Mouse (Mus musculus): Measurements from ENCODE around the gene Rnf167. TPM values are rescaled to one million over a fixed set of nuclear protein-coding genes. Genes with fewer than 3 reads are reported as not detected.

The Rnf167 gene
- polyA plus RNA-seq, 1 experiment from 2014 or later, result 73.2 TPM

- H3K36me3 ChIP-seq (ENCODE audit: control insufficient read depth, insufficient read depth, low read length), result peaks cover 14% of the 10 kb centered on the region
- peak within 1 kb of the TSS; percentile 68 to 77 for H3K27ac ChIP-seq (replicated peaks in 1 of 2; ENCODE audit: control insufficient read depth in 1 of 2, insufficient read depth in 1 of 2, low read depth in 2 of 2, low read length in 2 of 2)
- no peak within 1 kb of the TSS for H3K4me2 ChIP-seq (ENCODE audit: low read length)
- no peak for ATAC-seq (ENCODE audit: insufficient number of reproducible peaks, insufficient read depth, low FRiP score, low read depth)
- H3K4me1 ChIP-seq (ENCODE audit: control insufficient read depth in 2 of 2, insufficient read depth in 2 of 2, low read length in 2 of 2), result peaks cover 10 to 11% of the 10 kb centered on the region in 2 experiments
- WGBS, result 0% methylated on average over 5 of the region's 5 CpGs
- H3K27me3 ChIP-seq (ENCODE audit: control insufficient read depth, insufficient read depth, low read length), result no peaks in the 10 kb centered on the region
- H3K9me3 ChIP-seq (ENCODE audit: control insufficient read depth, low read length), result no peaks in the 10 kb centered on the region
- no peak within 1 kb of the TSS for H3K4me3 ChIP-seq (ENCODE audit: control insufficient read depth in 1 of 2, insufficient read depth in 1 of 2, low read depth in 1 of 2, low read length in 2 of 2)
- no peak within 1 kb of the TSS; the same call in 1 of the 2 replicates for H3K9ac ChIP-seq (ENCODE audit: low read length)
These were observed 8.2 kb upstream of the Rnf167 start, which contains the start of gene Gp1ba for GRCm38 (mm10) chr11:70638714-70639278. TSS of gene Gp1ba (plus strand) at chr11:70639122.

GRCm38 (mm10) chr11:70639976-70640375 lies 7.1 kb upstream of the Rnf167 start:
- no peaks in the 10 kb centered on the region for H3K27me3 ChIP-seq (ENCODE audit: control insufficient read depth, insufficient read depth, low read length)
- H3K4me1 ChIP-seq (ENCODE audit: control insufficient read depth in 2 of 2, insufficient read depth in 2 of 2, low read length in 2 of 2), result peaks cover 10 to 11% of the 10 kb centered on the region in 2 experiments
- H3K9ac ChIP-seq (ENCODE audit: low read length), result no peak overlapping the region
- H3K27ac ChIP-seq (replicated peaks in 1 of 2; ENCODE audit: control insufficient read depth in 1 of 2, insufficient read depth in 1 of 2, low read depth in 2 of 2, low read length in 2 of 2), result no peak overlapping the region
- no peak for ATAC-seq (ENCODE audit: insufficient number of reproducible peaks, insufficient read depth, low FRiP score, low read depth)
- H3K36me3 ChIP-seq (ENCODE audit: control insufficient read depth, insufficient read depth, low read length), result peaks cover 26% of the 10 kb centered on the region
- H3K4me2 ChIP-seq (ENCODE audit: low read length), result no peak overlapping the region
- 79% methylated on average over 8 of the region's 8 CpGs for WGBS
- no peaks in the 10 kb centered on the region for H3K9me3 ChIP-seq (ENCODE audit: control insufficient read depth, low read length)
- no peak overlapping the region for H3K4me3 ChIP-seq (ENCODE audit: control insufficient read depth in 1 of 2, insufficient read depth in 1 of 2, low read depth in 1 of 2, low read length in 2 of 2)

GRCm38 (mm10) chr11:70641241-70641640 lies 5.8 kb upstream of the Rnf167 start:
- no peak for ATAC-seq (ENCODE audit: insufficient number of reproducible peaks, insufficient read depth, low FRiP score, low read depth)
- Histone ChIP-seq H3K27me3 (ENCODE audit: control insufficient read depth, insufficient read depth, low read length) (no peaks in the 10 kb centered on the region), H3K4me2 (ENCODE audit: low read length) (no peak overlapping the region), H3K27ac (replicated peaks in 1 of 2; ENCODE audit: control insufficient read depth in 1 of 2, insufficient read depth in 1 of 2, low read depth in 2 of 2, low read length in 2 of 2) (no peak overlapping the region), H3K9me3 (ENCODE audit: control insufficient read depth, low read length) (no peaks in the 10 kb centered on the region), H3K4me1 (ENCODE audit: control insufficient read depth in 2 of 2, insufficient read depth in 2 of 2, low read length in 2 of 2) (peaks cover 22% of the 10 kb centered on the region in 2 experiments), H3K36me3 (ENCODE audit: control insufficient read depth, insufficient read depth, low read length) (peaks cover 35% of the 10 kb centered on the region), H3K9ac (ENCODE audit: low read length) (no peak overlapping the region), H3K4me3 (ENCODE audit: control insufficient read depth in 1 of 2, insufficient read depth in 1 of 2, low read depth in 1 of 2, low read length in 2 of 2) (no peak overlapping the region)
- WGBS, result 78% methylated on average over 7 of the region's 7 CpGs

GRCm38 (mm10) chr11:70643051-70643450 lies 4.0 kb upstream of the Rnf167 start:
- no peak for ATAC-seq (ENCODE audit: insufficient number of reproducible peaks, insufficient read depth, low FRiP score, low read depth)
- H3K27ac ChIP-seq (replicated peaks in 1 of 2; ENCODE audit: control insufficient read depth in 1 of 2, insufficient read depth in 1 of 2, low read depth in 2 of 2, low read length in 2 of 2), result no peak overlapping the region
- no peaks in the 10 kb centered on the region for H3K9me3 ChIP-seq (ENCODE audit: control insufficient read depth, low read length)
- peaks cover 35% of the 10 kb centered on the region for H3K36me3 ChIP-seq (ENCODE audit: control insufficient read depth, insufficient read depth, low read length)
- no peak overlapping the region for H3K4me2 ChIP-seq (ENCODE audit: low read length)
- H3K4me3 ChIP-seq (ENCODE audit: control insufficient read depth in 1 of 2, insufficient read depth in 1 of 2, low read depth in 1 of 2, low read length in 2 of 2), result no peak overlapping the region
- WGBS, result 91% methylated on average over 6 of the region's 6 CpGs
- H3K9ac ChIP-seq (ENCODE audit: low read length), result no peak overlapping the region
- H3K4me1 ChIP-seq (ENCODE audit: control insufficient read depth in 2 of 2, insufficient read depth in 2 of 2, low read length in 2 of 2), result peaks cover 22 to 25% of the 10 kb centered on the region in 2 experiments
- H3K27me3 ChIP-seq (ENCODE audit: control insufficient read depth, insufficient read depth, low read length), result no peaks in the 10 kb centered on the region

GRCm38 (mm10) chr11:70644564-70645103 lies 2.4 kb upstream of the Rnf167 start:
- H3K4me3 ChIP-seq (ENCODE audit: control insufficient read depth in 1 of 2, insufficient read depth in 1 of 2, low read depth in 1 of 2, low read length in 2 of 2), result no peak overlapping the region
- WGBS, result 93% methylated on average over 8 of the region's 8 CpGs
- no peaks in the 10 kb centered on the region for H3K27me3 ChIP-seq (ENCODE audit: control insufficient read depth, insufficient read depth, low read length)
- H3K36me3 ChIP-seq (ENCODE audit: control insufficient read depth, insufficient read depth, low read length), result peaks cover 48% of the 10 kb centered on the region
- H3K4me2 ChIP-seq (ENCODE audit: low read length), result no peak overlapping the region
- H3K9ac ChIP-seq (ENCODE audit: low read length), result no peak overlapping the region
- no peak overlapping the region for H3K27ac ChIP-seq (replicated peaks in 1 of 2; ENCODE audit: control insufficient read depth in 1 of 2, insufficient read depth in 1 of 2, low read depth in 2 of 2, low read length in 2 of 2)
- H3K4me1 ChIP-seq (ENCODE audit: control insufficient read depth in 2 of 2, insufficient read depth in 2 of 2, low read length in 2 of 2), result peaks cover 10 to 22% of the 10 kb centered on the region in 2 experiments
- ATAC-seq (ENCODE audit: insufficient number of reproducible peaks, insufficient read depth, low FRiP score, low read depth), result no peak
- H3K9me3 ChIP-seq (ENCODE audit: control insufficient read depth, low read length), result no peaks in the 10 kb centered on the region

GRCm38 (mm10) chr11:70645461-70646258 lies 1.4 kb upstream of the Rnf167 start:
- peak overlapping the region; percentile 99 for H3K9ac ChIP-seq (ENCODE audit: low read length)
- H3K4me3 ChIP-seq (ENCODE audit: control insufficient read depth in 1 of 2, insufficient read depth in 1 of 2, low read depth in 1 of 2, low read length in 2 of 2), result peak overlapping the region; percentile 66 to 95
- H3K27ac ChIP-seq (replicated peaks in 1 of 2; ENCODE audit: control insufficient read depth in 1 of 2, insufficient read depth in 1 of 2, low read depth in 2 of 2, low read length in 2 of 2), result peak overlapping the region; percentile 96 to 97
- 71% methylated on average over 12 of the region's 12 CpGs for whole genome bisulfite sequencing
- peak overlapping the region; percentile 90 for H3K4me2 ChIP-seq (ENCODE audit: low read length)
- ATAC-seq (ENCODE audit: insufficient number of reproducible peaks, insufficient read depth, low FRiP score, low read depth), result no peak
- H3K9me3 ChIP-seq (ENCODE audit: control insufficient read depth, low read length), result no peaks in the 10 kb centered on the region
- H3K4me1 ChIP-seq (ENCODE audit: control insufficient read depth in 2 of 2, insufficient read depth in 2 of 2, low read length in 2 of 2), result peaks cover 10 to 31% of the 10 kb centered on the region in 2 experiments
- no peaks in the 10 kb centered on the region for H3K27me3 ChIP-seq (ENCODE audit: control insufficient read depth, insufficient read depth, low read length)
- peaks cover 59% of the 10 kb centered on the region for H3K36me3 ChIP-seq (ENCODE audit: control insufficient read depth, insufficient read depth, low read length)

GRCm38 (mm10) chr11:70646259-70646555 lies 828 bp upstream of the Rnf167 start:
- Histone ChIP-seq H3K36me3 (ENCODE audit: control insufficient read depth, insufficient read depth, low read length) (peaks cover 64% of the 10 kb centered on the region), H3K4me1 (ENCODE audit: control insufficient read depth in 2 of 2, insufficient read depth in 2 of 2, low read length in 2 of 2) (peaks cover 13 to 36% of the 10 kb centered on the region in 2 experiments), H3K4me2 (ENCODE audit: low read length) (peak overlapping the region; percentile 90), H3K27ac (replicated peaks in 1 of 2; ENCODE audit: control insufficient read depth in 1 of 2, insufficient read depth in 1 of 2, low read depth in 2 of 2, low read length in 2 of 2) (peak overlapping the region; percentile 96 to 97), H3K4me3 (ENCODE audit: control insufficient read depth in 1 of 2, insufficient read depth in 1 of 2, low read depth in 1 of 2, low read length in 2 of 2) (peak overlapping the region; percentile 66 to 95), H3K27me3 (ENCODE audit: control insufficient read depth, insufficient read depth, low read length) (no peaks in the 10 kb centered on the region), H3K9ac (ENCODE audit: low read length) (peak overlapping the region; percentile 99), H3K9me3 (ENCODE audit: control insufficient read depth, low read length) (no peaks in the 10 kb centered on the region)
- ATAC-seq (ENCODE audit: insufficient number of reproducible peaks, insufficient read depth, low FRiP score, low read depth), result no peak
- 22% methylated on average over 3 of the region's 3 CpGs for WGBS

Data from heart, embryonic 14.5 days (tissue).